Mouse (Mus musculus) stomach, embryonic 14.5 days (tissue): Measurements from ENCODE around the gene Gm44965. TPM values are rescaled to one million over a fixed set of nuclear protein-coding genes. Genes with fewer than 3 reads are reported as not detected.

Experiments
- ATAC-seq: fragments of 200-750 bp; cut with Nextera tagmentation; 2 replicates; pipeline ENCODE4 v1.8.0; 2017; ENCODE audit warnings: low read depth, moderate TSS enrichment; ENCODE audit not compliant: insufficient number of reproducible peaks, insufficient read depth, low FRiP score
- H3K27ac ChIP-seq: fragments of 300-500 bp; sonication (generic); 2 replicates; pipeline ENCODE4 v1.5.1; 2014; ENCODE audit warnings: mild to moderate bottlenecking, low read length, moderate library complexity, mixed read lengths
- H3K27me3 ChIP-seq: fragments of 300-500 bp; sonication (generic); 2 replicates; pipeline ENCODE4 v1.6.1; 2014; ENCODE audit warnings: low read length, control low read depth, mixed read lengths; ENCODE audit not compliant: control insufficient read depth, insufficient read depth
- H3K36me3 ChIP-seq: fragments of 300-500 bp; sonication (generic); 2 replicates; pipeline ENCODE4 v1.6.1; 2014; ENCODE audit warnings: mild to moderate bottlenecking, control low read depth, low read length, moderate library complexity, mixed read lengths; ENCODE audit not compliant: control insufficient read depth, insufficient read depth
- H3K4me1 ChIP-seq: fragments of 300-500 bp; sonication (generic); 2 replicates; pipeline ENCODE4 v1.6.1; 2014; ENCODE audit warnings: low read length, control low read depth, mixed read lengths; ENCODE audit not compliant: control insufficient read depth, insufficient read depth
- H3K4me2 ChIP-seq: fragments of 300-500 bp; sonication (generic); replicated peaks from 2 replicates; pipeline ENCODE4 v1.6.1; 2014; ENCODE audit warnings: low read depth, low read length, control low read depth
- H3K4me3 ChIP-seq: fragments of 300-500 bp; sonication (generic); 2 replicates; pipeline ENCODE4 v1.5.1; 2014; ENCODE audit warnings: low read depth, low read length, control low read depth
- H3K9ac ChIP-seq: fragments of 300-500 bp; sonication (generic); replicated peaks from 2 replicates; pipeline ENCODE4 v1.6.1; 2014; ENCODE audit warnings: low read depth, mild to moderate bottlenecking, control low read depth, low read length, moderate library complexity, mixed read lengths
- H3K9me3 ChIP-seq: fragments of 300-500 bp; sonication (generic); 2 replicates; pipeline ENCODE4 v1.6.1; 2016; ENCODE audit warnings: low read depth, low read length, control low read depth; ENCODE audit not compliant: control insufficient read depth
- polyA plus RNA-seq: library from polyadenylated mRNA; unstranded; fragments of >200 nt; fragmentation: Nextera tagmentation; extraction: Ambion mirVana; gene quantifications from 2 replicates; pipeline ENCODE4 v1.2.1, GENCODE M21; 2014

Gm44965 gene
- polyA plus RNA-seq, 1 experiment from 2014 or later, result not detected

DNA sequence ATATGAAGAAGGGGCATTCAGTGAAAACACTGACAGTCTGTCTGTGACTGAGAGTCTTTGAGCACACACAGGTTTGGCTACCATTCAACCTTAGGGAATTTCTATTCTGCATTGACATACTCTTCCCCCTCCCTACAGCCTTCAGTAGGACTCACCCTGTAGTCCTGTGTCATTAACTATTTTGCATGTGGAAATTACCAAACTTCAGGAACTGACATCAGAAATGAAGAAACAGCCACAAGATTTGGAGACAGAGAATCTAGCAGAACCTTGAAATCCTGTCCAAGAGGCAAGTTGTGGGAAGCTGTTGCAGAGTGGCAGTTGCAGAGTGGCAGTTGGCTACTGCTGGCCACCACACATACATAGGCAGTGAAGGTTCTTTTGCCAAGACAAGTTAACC is 74.3 kb downstream of the Gm44965 start:
- Histone ChIP-seq H3K4me3 (no peak overlapping the region), H3K4me2 (no peak overlapping the region)
- no peak for ATAC-seq

More for the DNA sequence above, 74.3 kb downstream of the Gm44965 start:
- no peaks in the 10 kb centered on the region for H3K27me3 ChIP-seq
- no peaks in the 10 kb centered on the region for H3K9me3 ChIP-seq
- H3K36me3 ChIP-seq, result no peaks in the 10 kb centered on the region
- H3K9ac ChIP-seq, result no peak overlapping the region
- H3K27ac ChIP-seq, result no peak overlapping the region
- H3K4me1 ChIP-seq, result no peaks in the 10 kb centered on the region

Other genes with a start within 250 kb of the Gm44965 start
- 20.1 and 21.7 TPM in 2 replicates for gene Krba1, start 198.4 kb upstream of the Gm44965 start, polyA plus RNA-seq
- gene Zfp467, start 148.1 kb upstream of the Gm44965 start, polyA plus RNA-seq, result 27.1 and 30.8 TPM in 2 replicates
- 0.20 and 0.41 TPM in 2 replicates for gene Sspo, start 145.7 kb upstream of the Gm44965 start, polyA plus RNA-seq
- 25.7 and 27.5 TPM in 2 replicates for gene Atp6v0e2, start 56.3 kb upstream of the Gm44965 start, polyA plus RNA-seq
- 4.6 and 7.7 TPM in 2 replicates for gene Lrrc61, start 39.1 kb upstream of the Gm44965 start, polyA plus RNA-seq
- 88.6 and 91.1 TPM in 2 replicates for gene Rarres2, start 21.2 kb upstream of the Gm44965 start, polyA plus RNA-seq
- gene Gm45021, start 4.3 kb upstream of the Gm44965 start, polyA plus RNA-seq, result not detected in 2 replicates
- gene Repin1, start 58 bp upstream of the Gm44965 start, polyA plus RNA-seq, result 27.1 and 27.5 TPM in 2 replicates
- gene Zfp775, start 8.1 kb downstream of the Gm44965 start, polyA plus RNA-seq, result 6.9 and 7.0 TPM in 2 replicates
- gene AI854703, start 32.8 kb downstream of the Gm44965 start, polyA plus RNA-seq, result 0.94 and 1.1 TPM in 2 replicates
- 0.43 and 0.56 TPM in 2 replicates for gene Gimap8, start 53.3 kb downstream of the Gm44965 start, polyA plus RNA-seq
- gene Gimap9, start 82.2 kb downstream of the Gm44965 start, polyA plus RNA-seq, result 6.7 and 8.6 TPM in 2 replicates
- 17.4 and 17.5 TPM in 2 replicates for gene Gimap4, start 90.6 kb downstream of the Gm44965 start, polyA plus RNA-seq
- 20.4 and 21.6 TPM in 2 replicates for gene Gimap6, start 114.3 kb downstream of the Gm44965 start, polyA plus RNA-seq
- 1.9 and 3.8 TPM in 2 replicates for gene Gm28053, start 124.7 kb downstream of the Gm44965 start, polyA plus RNA-seq
- gene Gimap7, start 124.7 kb downstream of the Gm44965 start, polyA plus RNA-seq, result not detected in 2 replicates
- gene Gimap1, start 145.1 kb downstream of the Gm44965 start, polyA plus RNA-seq, result 14.4 and 16.2 TPM in 2 replicates
- gene Gimap5, start 152.3 kb downstream of the Gm44965 start, polyA plus RNA-seq, result 5.5 and 8.2 TPM in 2 replicates
- not detected in 2 replicates for gene Gimap3, start 176.9 kb downstream of the Gm44965 start, polyA plus RNA-seq
- 179 and 184 TPM in 2 replicates for gene Tmem176a, start 247.0 kb downstream of the Gm44965 start, polyA plus RNA-seq
- 324 and 329 TPM in 2 replicates for gene Tmem176b, start 247.6 kb downstream of the Gm44965 start, polyA plus RNA-seq